Mouse (Mus musculus) intestine, postnatal 0 days (tissue): Measurements from ENCODE around the gene Dner. TPM values are rescaled to one million over a fixed set of nuclear protein-coding genes. Genes with fewer than 3 reads are reported as not detected.

Experiments
- ATAC-seq: fragments of 200-750 bp; cut with Nextera tagmentation; 2 replicates; pipeline ENCODE4 v1.8.0; 2017; ENCODE audit warnings: mild to moderate bottlenecking, moderate TSS enrichment, moderate library complexity
- H3K27ac ChIP-seq: fragments of 300-500 bp; sonication (generic); 2 replicates; pipeline ENCODE4 v1.5.1; 2014; ENCODE audit warnings: mild to moderate bottlenecking, low read depth, low read length, moderate library complexity
- H3K27me3 ChIP-seq: fragments of 300-500 bp; sonication (generic); replicated peaks from 2 replicates; pipeline ENCODE4 v1.6.1; 2014; ENCODE audit warnings: low read length, mixed read lengths; ENCODE audit not compliant: control insufficient read depth, insufficient read depth
- H3K36me3 ChIP-seq: fragments of 300-500 bp; sonication (generic); 2 replicates; pipeline ENCODE4 v1.6.1; 2014; ENCODE audit warnings: mild to moderate bottlenecking, moderate library complexity; ENCODE audit not compliant: control insufficient read depth, insufficient read depth
- H3K4me1 ChIP-seq: fragments of 300-500 bp; sonication (generic); replicated peaks from 2 replicates; pipeline ENCODE4 v1.6.1; 2014; ENCODE audit warnings: antibody characterized with exemption, low read length, mixed read lengths; ENCODE audit not compliant: control insufficient read depth, insufficient read depth
- H3K4me2 ChIP-seq: fragments of 300-500 bp; sonication (generic); replicated peaks from 2 replicates; pipeline ENCODE4 v1.6.1; 2014; ENCODE audit warnings: low read depth, mild to moderate bottlenecking, moderate library complexity
- H3K4me3 ChIP-seq: fragments of 300-500 bp; sonication (generic); 2 replicates; pipeline ENCODE4 v1.5.1; 2014; ENCODE audit warnings: low read depth, low read length
- H3K9ac ChIP-seq: fragments of 300-500 bp; sonication (generic); 2 replicates; pipeline ENCODE4 v1.6.1; 2014; ENCODE audit warnings: mild to moderate bottlenecking, low read depth, low read length
- H3K9me3 ChIP-seq: fragments of 300-500 bp; sonication (generic); 2 replicates; pipeline ENCODE4 v1.6.1; 2016; ENCODE audit warnings: mixed run types; ENCODE audit not compliant: control insufficient read depth
- CTCF ChIP-seq: sonication (generic); IDR thresholded peaks from 2 replicates; pipeline ENCODE4 v1.5.1; 2016; ENCODE audit warnings: low read depth, mild to moderate bottlenecking, control low read depth, antibody characterized with exemption, moderate library complexity
- WGBS: fragments of 180-500 bp; shearing (Covaris S2); extraction: QIAGEN DNeasy Blood & Tissue Kit; methylation state at CpG from one replicate; pipeline ENCODE4 v1.1.7; 2014; 5-methylcytosine and 5-hydroxymethylcytosine counted together
- polyA plus RNA-seq: library from polyadenylated mRNA; unstranded; fragments of >200 nt; fragmentation: Nextera tagmentation; extraction: Ambion mirVana; gene quantifications from 2 replicates; pipeline ENCODE4 v1.2.1, GENCODE M21; 2015

Gene Dner
- polyA plus RNA-seq, 1 experiment from 2014 or later = 2.1 TPM

DNA sequence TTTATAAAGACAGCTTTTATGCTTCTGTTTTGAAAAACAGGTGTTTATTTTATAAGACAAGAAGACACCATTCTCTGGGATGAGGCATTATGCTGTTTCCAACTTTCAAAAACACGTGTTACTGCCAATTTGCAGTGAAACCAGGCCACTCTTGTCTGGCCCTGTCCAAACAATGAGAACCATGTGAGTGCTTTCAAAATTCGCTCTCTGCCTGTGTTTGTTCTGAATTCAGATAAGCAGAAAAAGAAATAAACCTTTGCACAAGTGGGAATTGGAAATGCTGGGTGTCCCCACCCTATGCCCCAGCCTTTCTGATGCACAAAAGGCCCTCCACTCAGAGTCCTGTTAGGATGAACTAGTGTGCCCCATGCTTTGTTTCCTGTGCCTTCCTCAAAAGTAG is 276.6 kb downstream of the Dner start:
- Histone ChIP-seq H3K4me3 (no peak overlapping the region), H3K36me3 (no peaks in the 10 kb centered on the region), H3K27me3 (no peaks in the 10 kb centered on the region), H3K4me2 (no peak overlapping the region), H3K27ac (no peak overlapping the region), H3K9ac (no peak overlapping the region), H3K9me3 (no peaks in the 10 kb centered on the region), H3K4me1 (no peaks in the 10 kb centered on the region)
- ATAC-seq = no peak
- no peak for TF ChIP-seq CTCF
- WGBS = 36% methylated on average over 2 of the region's 2 CpGs

GRCm38 (mm10) chr1:84418511-84418910 is 277.5 kb downstream of the Dner start:
- no peak for TF ChIP-seq CTCF
- H3K4me2 ChIP-seq = no peak overlapping the region
- WGBS = 73% methylated on average over 9 of the region's 9 CpGs
- ATAC-seq = no peak
- H3K9ac ChIP-seq = no peak overlapping the region
- no peak overlapping the region for H3K27ac ChIP-seq
- H3K4me3 ChIP-seq = no peak overlapping the region
- H3K4me1 ChIP-seq = no peaks in the 10 kb centered on the region
- no peaks in the 10 kb centered on the region for H3K9me3 ChIP-seq
- H3K27me3 ChIP-seq = no peaks in the 10 kb centered on the region
- H3K36me3 ChIP-seq = no peaks in the 10 kb centered on the region

DNA sequence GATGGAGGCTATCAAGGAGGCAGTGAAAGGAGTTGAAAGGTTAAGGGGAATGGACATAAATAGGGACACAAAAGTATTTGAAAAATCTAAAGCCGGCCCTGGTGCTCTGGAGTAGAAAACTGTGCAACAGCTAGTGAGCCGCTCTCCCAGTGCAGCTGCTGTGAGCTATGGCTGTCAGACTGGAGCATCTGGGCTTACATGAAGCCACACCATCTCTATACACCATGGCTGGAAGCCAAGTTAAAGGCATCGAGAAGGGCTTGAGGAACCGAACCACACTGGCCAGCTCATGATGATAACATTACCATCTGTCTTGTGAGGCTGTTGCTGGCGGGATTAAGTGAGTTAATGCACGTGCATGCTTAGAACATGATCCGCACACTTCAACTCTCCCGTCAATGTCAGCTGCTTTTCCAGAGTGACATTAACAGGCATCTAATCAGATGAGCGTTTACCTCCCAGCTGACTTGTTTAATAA is 278.2 kb downstream of the Dner start:
- no peak for TF ChIP-seq CTCF
- ATAC-seq = no peak
- Histone ChIP-seq H3K9me3 (no peaks in the 10 kb centered on the region), H3K4me3 (no peak overlapping the region), H3K9ac (no peak overlapping the region), H3K27ac (no peak overlapping the region), H3K36me3 (no peaks in the 10 kb centered on the region), H3K4me2 (no peak overlapping the region), H3K27me3 (no peaks in the 10 kb centered on the region), H3K4me1 (no peaks in the 10 kb centered on the region)
- 63% methylated on average over 9 of the region's 9 CpGs for WGBS

DNA sequence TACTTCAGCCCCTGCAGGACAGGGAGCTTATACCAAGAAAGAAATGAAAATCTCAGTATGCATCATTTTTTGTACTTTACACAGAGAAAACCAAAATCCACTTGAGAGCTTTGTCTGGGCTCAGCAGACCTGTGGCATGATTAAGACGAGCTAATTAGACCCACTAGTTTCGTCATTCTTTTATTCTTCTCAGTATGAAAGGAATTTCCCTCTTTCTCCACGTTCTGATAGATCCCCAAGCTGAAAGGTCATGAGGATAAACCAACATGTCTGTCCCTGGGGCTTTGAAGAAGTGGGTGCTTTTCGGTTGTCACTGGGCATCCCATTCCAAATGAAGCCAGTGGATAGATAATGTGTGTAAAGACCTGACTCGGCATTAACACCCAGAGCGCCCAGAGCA is 278.7 kb downstream of the Dner start:
- H3K27me3 ChIP-seq = no peaks in the 10 kb centered on the region
- no peak overlapping the region for H3K4me3 ChIP-seq
- no peaks in the 10 kb centered on the region for H3K9me3 ChIP-seq
- no peaks in the 10 kb centered on the region for H3K36me3 ChIP-seq
- H3K27ac ChIP-seq = no peak overlapping the region
- 73% methylated on average over 6 of the region's 6 CpGs for WGBS
- H3K4me1 ChIP-seq = no peaks in the 10 kb centered on the region
- ATAC-seq = no peak
- H3K4me2 ChIP-seq = no peak overlapping the region
- no peak overlapping the region for H3K9ac ChIP-seq
- no peak for TF ChIP-seq CTCF

DNA sequence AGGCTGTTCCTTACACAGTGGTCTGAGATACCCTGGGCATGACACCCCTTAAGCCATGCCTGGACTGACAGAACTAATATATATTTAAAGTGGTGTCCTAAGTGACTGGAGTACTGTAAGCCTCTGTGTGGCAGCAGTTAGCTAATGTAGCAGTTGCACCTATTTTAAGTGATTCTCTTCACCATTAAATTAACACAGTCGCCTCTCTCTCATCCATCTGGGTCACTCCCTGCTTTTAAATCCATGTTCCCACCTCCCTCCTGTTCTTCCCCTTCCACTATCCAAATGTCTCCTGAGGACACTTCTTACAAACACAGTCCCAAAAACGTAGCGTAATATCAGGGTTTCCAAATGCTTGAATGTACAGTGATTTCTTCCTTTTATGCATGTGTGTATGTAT is 281.6 kb downstream of the Dner start:
- Histone ChIP-seq H3K36me3 (no peaks in the 10 kb centered on the region), H3K27me3 (no peaks in the 10 kb centered on the region), H3K4me2 (no peak overlapping the region), H3K4me3 (no peak overlapping the region), H3K9ac (no peak overlapping the region), H3K27ac (no peak overlapping the region), H3K4me1 (no peaks in the 10 kb centered on the region), H3K9me3 (no peaks in the 10 kb centered on the region)
- TF ChIP-seq CTCF = no peak
- 89% methylated on average over 3 of the region's 3 CpGs for WGBS
- no peak for ATAC-seq

DNA sequence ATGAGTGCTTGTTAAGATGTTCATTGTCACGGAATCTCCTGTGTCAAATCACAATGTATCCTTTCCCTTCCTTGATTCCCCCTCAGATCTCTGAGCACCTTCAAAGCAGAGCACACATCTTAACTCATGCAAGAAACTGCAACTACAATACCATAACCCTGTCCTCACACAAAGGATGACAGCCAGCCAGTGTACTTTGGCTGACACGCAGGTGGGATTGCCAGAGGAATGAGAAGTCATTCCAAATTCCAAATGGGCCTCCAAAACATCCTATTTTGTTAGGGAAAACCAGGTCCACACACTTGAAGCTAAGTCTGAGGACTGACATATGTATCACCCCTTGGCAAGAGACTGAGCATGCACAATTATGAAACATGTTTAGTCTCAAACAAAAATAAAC is 286.5 kb downstream of the Dner start:
- H3K9ac ChIP-seq = no peak overlapping the region
- no peak for TF ChIP-seq CTCF
- ATAC-seq = no peak
- no peak overlapping the region for H3K27ac ChIP-seq
- H3K4me3 ChIP-seq = no peak overlapping the region
- no peaks in the 10 kb centered on the region for H3K36me3 ChIP-seq
- no peaks in the 10 kb centered on the region for H3K4me1 ChIP-seq
- no peaks in the 10 kb centered on the region for H3K9me3 ChIP-seq
- 81% methylated on average over 2 of the region's 2 CpGs for WGBS
- H3K27me3 ChIP-seq = no peaks in the 10 kb centered on the region
- H3K4me2 ChIP-seq = no peak overlapping the region

DNA sequence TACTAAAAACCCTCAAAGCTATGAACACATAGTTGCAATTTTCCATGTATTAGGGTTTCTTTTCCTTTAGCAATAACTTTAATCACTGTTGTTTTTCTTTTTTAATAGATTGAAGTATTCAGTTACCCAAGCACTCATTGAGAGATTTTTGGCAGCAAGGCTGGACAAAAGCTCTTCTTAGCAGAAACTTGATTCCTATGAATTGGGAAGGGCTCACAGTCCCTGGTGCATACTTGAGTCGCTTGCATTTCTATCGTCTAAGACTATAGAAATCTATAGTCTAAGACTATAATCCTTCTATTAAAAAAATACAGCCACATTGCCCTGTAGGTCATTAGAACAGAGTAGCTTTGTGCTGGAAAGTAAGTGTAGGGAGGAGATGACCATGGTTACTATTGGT is 287.1 kb downstream of the Dner start:
- H3K36me3 ChIP-seq = no peaks in the 10 kb centered on the region
- no peaks in the 10 kb centered on the region for H3K27me3 ChIP-seq
- WGBS = 78% methylated on average over 2 of the region's 2 CpGs
- TF ChIP-seq CTCF = no peak
- no peak overlapping the region for H3K27ac ChIP-seq
- H3K9ac ChIP-seq = no peak overlapping the region
- H3K9me3 ChIP-seq = no peaks in the 10 kb centered on the region
- no peak overlapping the region for H3K4me3 ChIP-seq
- no peak overlapping the region for H3K4me2 ChIP-seq
- no peak for ATAC-seq
- H3K4me1 ChIP-seq = no peaks in the 10 kb centered on the region
